11 mouse cellular contexts compared by ENCODE assay signal in the genomic region with DNA sequence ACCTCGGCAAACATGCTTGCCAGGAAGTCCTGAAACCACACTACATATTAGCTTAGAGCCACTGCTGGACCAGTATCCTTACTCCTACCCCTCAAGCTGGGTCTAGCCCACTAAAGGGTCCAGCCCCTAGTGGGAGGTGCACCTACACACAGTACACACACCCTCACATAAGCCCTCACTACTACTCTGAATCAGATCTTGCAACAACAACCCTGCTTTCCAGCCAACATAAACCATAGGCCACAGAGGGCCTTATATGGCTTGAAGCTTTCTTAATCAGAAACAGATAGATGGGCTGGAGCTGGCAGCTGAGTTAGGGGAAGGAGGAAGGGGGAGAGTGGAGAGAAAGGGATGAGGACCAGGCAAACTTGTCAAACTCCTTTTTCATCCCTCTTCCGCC. TPM values are rescaled to one million over a fixed set of nuclear protein-coding genes. Genes with fewer than 3 reads are reported as not detected.
DNase-seq lines count a peak whose midpoint lies in the region; ATAC-seq and TF ChIP-seq lines count a peak whose summit lies in the region.
"Had no signal": no experiment of that assay in that cellular context is flagged by ENCODE, and none has a peak within 500 bp of the region (broad histone marks: within the 10 kb centered on the region; RNA-seq: fewer than 3 reads in every experiment).

No protein-coding gene starts in this region.

- H3K36me3 ChIP-seq in kidney, postnatal 0 days (ENCODE audit: insufficient read depth, low read length), result no peaks in the 10 kb centered on the region
- no peaks in the 10 kb centered on the region for H3K36me3 ChIP-seq in embryonic facial prominence, embryonic 13.5 days
- no peaks in the 10 kb centered on the region for H3K36me3 ChIP-seq in limb, embryonic 14.5 days (ENCODE audit: control insufficient read depth, insufficient read depth, low read length)

- no peaks in the 10 kb centered on the region for H3K9me3 ChIP-seq in kidney, postnatal 0 days (replicated peaks; ENCODE audit: low read length)
- H3K9me3 ChIP-seq in embryonic facial prominence, embryonic 13.5 days, result no peaks in the 10 kb centered on the region
- H3K9me3 ChIP-seq in limb, embryonic 14.5 days (ENCODE audit: control insufficient read depth, low read length), result no peaks in the 10 kb centered on the region

- no peaks in the 10 kb centered on the region for H3K27me3 ChIP-seq in kidney, postnatal 0 days (ENCODE audit: insufficient read depth, low read length)
- H3K27me3 ChIP-seq in embryonic facial prominence, embryonic 13.5 days, result no peaks in the 10 kb centered on the region
- H3K27me3 ChIP-seq in limb, embryonic 14.5 days (ENCODE audit: control insufficient read depth, insufficient read depth, low read length), result no peaks in the 10 kb centered on the region

- peak overlapping the region; percentile 90 for H3K27ac ChIP-seq in gastrocnemius, adult 2 months
- no peak overlapping the region for H3K27ac ChIP-seq in kidney, postnatal 0 days
- peak overlapping the region; percentile 80 for H3K27ac ChIP-seq in embryonic facial prominence, embryonic 13.5 days
- peak overlapping the region; percentile 61; the same call in 1 of the 2 replicates for H3K27ac ChIP-seq in limb, embryonic 14.5 days (replicated peaks; ENCODE audit: low read depth, low read length)
- H3K27ac ChIP-seq: macrophage had no signal

- no peak overlapping the region for H3K4me3 ChIP-seq in gastrocnemius, adult 2 months
- H3K4me3 ChIP-seq in kidney, postnatal 0 days (replicated peaks; ENCODE audit: low read depth, low read length), result no peak overlapping the region
- H3K4me3 ChIP-seq in embryonic facial prominence, embryonic 13.5 days, result no peak overlapping the region
- no peak overlapping the region for H3K4me3 ChIP-seq in limb, embryonic 14.5 days (replicated peaks; ENCODE audit: low read length)

- intact Hi-C loops in gastrocnemius, adult 2 months (cut with DNase I), result no loop called here
- intact Hi-C loops in gastrocnemius, postnatal 36 days (cut with DNase I), result loop anchor here (5.0 kb wide), 1 partner anchor 96 kb away; no protein-coding TSS in a partner anchor

- no peak overlapping the region for H3K9ac ChIP-seq in kidney, postnatal 0 days (ENCODE audit: low read depth, low read length)
- H3K9ac ChIP-seq in embryonic facial prominence, embryonic 13.5 days, result no peak overlapping the region
- H3K9ac ChIP-seq in limb, embryonic 14.5 days (ENCODE audit: low read depth, low read length, severe bottlenecking), result no peak overlapping the region
- H3K9ac ChIP-seq: forebrain, postnatal 0 days had no signal

- DNase-seq in gastrocnemius, adult 2 months, result no peak
- no peak for DNase-seq in gastrocnemius, postnatal 36 days
- peak; percentile 38 for DNase-seq in kidney, postnatal 0 days (ENCODE audit: low spot score)
- no peak for DNase-seq in kidney, adult 11 months
- peak; percentile 61 for DNase-seq in limb, embryonic 14.5 days (ENCODE audit: low spot score)
- DNase-seq in layer of hippocampus, adult 18-20 months (ENCODE audit: low spot score in 2 of 2), result no peak
- DNase-seq: adrenal gland, postnatal 36 days; forebrain, postnatal 0 days had no signal

- no peak overlapping the region for H3K4me2 ChIP-seq in kidney, postnatal 0 days (ENCODE audit: low read length)
- 0 out of 2 replicates have a peak overlapping the region, but pooled peaks have one; percentile 4 for H3K4me2 ChIP-seq in embryonic facial prominence, embryonic 13.5 days
- H3K4me2 ChIP-seq in limb, embryonic 14.5 days (replicated peaks; ENCODE audit: low read depth, low read length, severe bottlenecking), result no peak overlapping the region

- no peak for TF ChIP-seq CTCF in gastrocnemius, adult 2 months (IDR thresholded peaks at IDR 0.05)
- no peak for TF ChIP-seq CTCF in kidney, postnatal 0 days (IDR thresholded peaks at IDR 0.05; ENCODE audit: low read depth)

- H3K4me1 ChIP-seq in kidney, postnatal 0 days (replicated peaks; ENCODE audit: insufficient read depth, low read length), result peaks cover 10% of the 10 kb centered on the region; the same call in 1 of the 2 replicates
- H3K4me1 ChIP-seq in embryonic facial prominence, embryonic 13.5 days, result peaks cover 26% of the 10 kb centered on the region
- peaks cover 17% of the 10 kb centered on the region for H3K4me1 ChIP-seq in limb, embryonic 14.5 days (ENCODE audit: control insufficient read depth, insufficient read depth, low read length)

- 35% methylated on average over 2 of the region's 2 CpGs for WGBS in kidney, postnatal 0 days
- 19% methylated on average over 2 of the region's 2 CpGs for WGBS in embryonic facial prominence, embryonic 13.5 days
- 29% methylated on average over 2 of the region's 2 CpGs for WGBS in limb, embryonic 14.5 days

- no peak for TF ChIP-seq POLR2A in limb, embryonic 14.5 days (IDR thresholded peaks at IDR 0.05; ENCODE audit: borderline replicate concordance, extremely low read depth, insufficient read depth, insufficient read length)

- ATAC-seq in kidney, postnatal 0 days (replicated peaks; ENCODE audit: low FRiP score, low read depth), result no peak
- peak; percentile 76 for ATAC-seq in embryonic facial prominence, embryonic 13.5 days (ENCODE audit: insufficient number of reproducible peaks, insufficient read depth, low FRiP score, low TSS enrichment, low read depth)
- ATAC-seq in limb, embryonic 14.5 days (ENCODE audit: low FRiP score, low read depth), result peak; percentile 72
- no peak for ATAC-seq in cerebellum, adult (ENCODE audit: insufficient number of reproducible peaks, low FRiP score, low TSS enrichment)
- ATAC-seq: forebrain, postnatal 0 days had no signal

RNA-seq across cellular contexts. Expression of gene Akap1, which starts 8.0 kb away (rescaled TPM):
- total RNA-seq in gastrocnemius, adult 2 months (2021), result 10 to 100 TPM; 62.5 to 93.2 TPM
- 10 to 100 TPM; 57.0 to 75.1 TPM for total RNA-seq in gastrocnemius, postnatal 36 days (2021)
- 16.9 and 17.5 TPM in 2 replicates for polyA plus RNA-seq in kidney, postnatal 0 days (2015; fragmentation: Nextera tagmentation; extraction: Ambion mirVana)
- 16.0 and 18.7 TPM in 2 replicates for polyA plus RNA-seq in embryonic facial prominence, embryonic 13.5 days (2015; fragmentation: Nextera tagmentation; extraction: Ambion mirVana)
- 31.4 and 33.5 TPM in 2 replicates for polyA plus RNA-seq in limb, embryonic 14.5 days (2012; rRNA removed)
- polyA plus RNA-seq in limb, embryonic 14.5 days (2014; fragmentation: Nextera tagmentation; extraction: Ambion mirVana), result 14.9 and 15.0 TPM in 2 replicates
- 10 to 100 TPM; 40.9 to 42.9 TPM for total RNA-seq in layer of hippocampus, adult 18-20 months (2021)

Comparison
In these comparisons a context has a peak if more than half of its experiments do, and no peak if none do; other contexts are left out.
1. DNase-seq: peak in kidney, postnatal 0 days (single experiment) and limb, embryonic 14.5 days (single experiment); none in gastrocnemius, adult 2 months (single experiment), gastrocnemius, postnatal 36 days (0 of 2), kidney, adult 11 months (single experiment) and layer of hippocampus, adult 18-20 months (0 of 2).
2. ATAC-seq: peak in embryonic facial prominence, embryonic 13.5 days (single experiment) and limb, embryonic 14.5 days (single experiment); none in kidney, postnatal 0 days (single experiment) and cerebellum, adult (single experiment).